Mouse (Mus musculus) CH12F3 (cell line): ENCODE results near the gene Slc35e1.

Experiments used
- in situ Hi-C: fragments of 300-500 bp; cut with MboI; formaldehyde crosslinking; loops from 2 replicates; pipeline ENCODE4 v1.14.3; 2020; ENCODE audit warnings: low sequenced_read_pairs

Slc35e1 gene

DNA sequence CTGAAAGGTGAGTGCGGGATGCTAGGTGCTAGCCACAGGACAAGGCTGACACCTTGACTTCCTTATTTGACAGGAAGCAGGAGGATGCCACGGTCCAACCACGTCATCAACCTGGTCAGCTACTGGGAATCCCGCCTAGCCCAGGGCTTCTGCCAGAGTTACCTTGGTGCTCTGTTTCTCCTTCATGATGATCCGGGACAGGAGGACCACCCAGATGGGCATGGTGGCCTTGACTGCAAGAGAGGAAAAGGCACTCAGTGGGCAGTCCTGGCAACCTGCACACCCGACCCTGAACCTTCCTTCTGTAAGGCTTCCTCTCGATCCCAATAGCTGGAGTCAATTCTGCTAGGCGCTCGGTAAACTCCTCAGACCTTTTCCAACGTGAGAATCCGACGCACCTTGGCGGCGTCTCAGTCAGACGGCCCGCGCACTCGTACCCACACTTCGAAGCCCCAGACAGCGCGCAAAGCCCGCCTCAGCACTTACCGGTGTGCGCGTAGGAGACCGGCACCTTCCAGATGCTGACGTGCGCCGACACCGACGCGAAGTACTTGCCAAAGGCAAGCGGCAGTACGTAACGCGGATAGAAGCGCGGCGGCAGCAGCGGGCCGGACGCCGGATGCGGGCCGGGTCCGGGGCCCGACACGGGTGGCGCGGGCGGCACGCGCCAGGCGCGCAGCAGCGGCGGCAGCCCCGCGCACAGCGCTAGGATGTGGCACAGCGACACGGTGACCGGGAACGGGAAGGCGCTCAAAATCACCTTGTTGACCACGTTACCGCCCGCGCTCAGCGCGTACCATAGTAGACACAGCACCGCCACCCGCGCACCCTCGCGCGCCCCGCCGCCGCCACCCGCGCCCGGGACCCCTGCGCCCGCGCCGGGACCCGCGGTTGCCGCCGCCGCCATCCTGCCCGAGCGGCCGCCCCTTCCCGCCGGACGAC, at the start of gene Slc35e1:
Slc35e1 (minus strand) TSS at position 935 of the 942 bp plus-strand sequence.
- in situ Hi-C loops = no loop called here

DNA sequence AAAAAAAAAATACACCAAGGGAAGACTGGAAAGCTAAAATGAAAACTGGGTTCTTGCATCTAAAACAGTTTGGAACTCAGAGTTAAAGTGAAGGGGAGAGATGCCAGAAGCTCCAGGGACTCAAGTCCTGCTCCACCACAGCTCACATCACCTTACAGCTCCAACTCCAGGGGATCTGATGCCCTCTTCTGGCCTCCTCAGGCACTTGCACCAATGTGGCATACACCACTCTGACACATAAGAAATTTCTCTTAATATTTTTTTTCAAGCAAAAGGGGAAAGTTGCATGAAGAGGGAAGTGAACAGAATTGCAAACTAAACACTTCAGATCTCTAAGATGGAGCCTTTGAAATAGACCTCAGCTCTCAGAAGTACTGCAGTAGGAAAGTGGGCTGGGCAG, 46.8 kb upstream of the Slc35e1 start:
- in situ Hi-C loops = no loop called here

DNA sequence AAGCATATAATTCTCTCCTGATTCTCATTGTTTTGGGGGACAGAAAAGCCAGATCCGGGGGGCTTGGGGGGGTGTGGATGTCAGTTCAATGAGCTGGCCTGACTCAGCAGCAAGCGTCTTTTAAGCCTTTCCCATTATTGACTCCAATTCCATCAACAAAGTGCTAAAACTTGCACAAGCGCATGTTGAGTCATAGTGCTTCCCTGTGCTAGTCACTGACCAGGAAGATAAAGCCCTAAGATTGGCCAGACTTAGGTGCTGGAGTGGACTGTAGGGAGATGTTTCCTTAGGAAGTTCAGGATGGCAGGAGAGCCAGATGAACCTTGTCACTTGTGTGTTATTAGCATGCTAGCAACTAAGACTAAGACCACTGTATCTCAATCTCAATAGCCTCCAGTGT, 42.5 kb upstream of the Slc35e1 start:
- in situ Hi-C loops = no loop called here

DNA sequence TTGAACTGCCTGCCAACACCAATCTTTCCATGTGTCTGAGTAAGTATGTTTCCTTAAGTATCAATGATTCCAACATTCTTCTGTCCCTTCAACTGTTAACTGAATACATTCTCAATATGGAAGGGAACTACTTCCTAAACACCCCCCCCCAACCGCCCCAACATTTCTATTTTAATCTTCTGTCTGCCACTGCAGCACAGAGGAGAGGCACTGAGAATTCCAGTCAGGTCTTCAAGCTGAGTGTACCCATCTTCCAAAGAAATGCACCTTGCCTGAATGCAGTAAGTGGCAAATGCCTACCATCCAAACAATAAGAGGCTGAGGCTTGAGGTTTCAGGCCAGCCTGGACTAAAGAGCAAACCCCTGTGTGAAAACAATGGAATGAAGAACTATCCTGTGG, 39.7 kb upstream of the Slc35e1 start:
- in situ Hi-C loops = no loop called here

DNA sequence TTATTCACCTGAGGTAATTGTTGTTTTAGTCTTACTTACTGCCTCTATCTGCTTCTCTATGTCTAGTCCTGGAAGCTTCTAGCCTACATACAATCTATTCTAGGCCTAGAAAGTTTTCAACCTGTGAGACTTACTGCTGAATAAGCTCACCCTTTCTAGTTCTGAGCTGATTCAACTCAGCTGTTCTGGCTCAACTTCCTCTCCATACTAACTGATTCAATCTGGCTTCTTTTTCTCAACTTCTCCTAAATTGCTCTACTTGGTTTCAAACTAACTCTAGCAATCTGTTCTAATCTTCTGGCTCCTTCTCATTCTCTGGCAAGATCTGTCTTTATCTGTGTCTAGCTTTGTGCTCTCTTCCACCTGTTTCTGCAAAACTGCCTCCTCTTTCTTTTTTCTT, 29.5 kb upstream of the Slc35e1 start:
- in situ Hi-C loops = no loop called here

DNA sequence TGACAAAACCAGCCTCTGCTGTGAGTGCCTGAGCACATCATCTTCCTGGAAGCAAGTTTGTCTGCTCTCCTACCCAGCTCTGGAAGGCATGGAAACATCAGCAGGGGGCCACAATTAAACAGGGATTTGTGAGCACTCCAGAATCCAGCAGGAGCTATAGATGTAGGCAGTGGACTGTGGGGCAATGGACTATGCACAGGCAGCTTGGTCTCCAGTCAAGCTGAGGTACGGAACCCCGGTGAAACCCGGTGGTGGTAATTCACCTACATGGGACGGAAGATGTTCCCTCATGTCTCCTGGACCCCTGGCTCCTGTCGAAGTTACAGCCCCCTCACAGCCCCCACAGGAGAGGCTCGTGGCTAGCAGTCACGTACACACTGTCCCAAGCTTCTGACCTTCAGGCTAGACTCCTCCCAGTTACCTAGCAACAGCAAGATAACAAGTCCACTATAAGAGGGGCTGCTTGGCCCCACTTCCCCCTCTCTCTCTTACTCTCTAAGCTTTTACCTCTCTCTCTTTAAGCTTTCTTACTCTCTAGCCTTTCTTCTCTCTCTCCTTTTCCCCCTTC, 25.1 kb upstream of the Slc35e1 start:
- in situ Hi-C loops = no loop called here

DNA sequence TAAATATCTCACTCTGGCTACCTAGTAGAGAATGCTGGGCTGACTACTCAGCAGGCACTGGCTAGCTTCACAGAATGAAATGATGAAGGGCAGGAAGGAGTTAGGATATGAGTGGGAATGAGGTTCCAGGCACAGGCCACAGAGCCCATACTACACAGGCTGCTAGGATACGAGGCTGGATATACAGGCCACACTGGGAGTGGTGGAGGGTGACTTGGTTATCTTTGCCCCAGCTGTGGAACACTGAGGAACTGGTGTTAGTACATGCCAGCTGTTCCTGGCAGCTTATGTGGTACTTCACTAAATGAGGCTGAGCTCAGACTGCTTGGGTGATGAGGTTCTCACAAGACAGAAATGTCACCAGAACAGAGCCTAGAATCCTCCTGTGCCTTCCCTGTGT, 20.7 kb upstream of the Slc35e1 start:
- in situ Hi-C loops = no loop called here

DNA sequence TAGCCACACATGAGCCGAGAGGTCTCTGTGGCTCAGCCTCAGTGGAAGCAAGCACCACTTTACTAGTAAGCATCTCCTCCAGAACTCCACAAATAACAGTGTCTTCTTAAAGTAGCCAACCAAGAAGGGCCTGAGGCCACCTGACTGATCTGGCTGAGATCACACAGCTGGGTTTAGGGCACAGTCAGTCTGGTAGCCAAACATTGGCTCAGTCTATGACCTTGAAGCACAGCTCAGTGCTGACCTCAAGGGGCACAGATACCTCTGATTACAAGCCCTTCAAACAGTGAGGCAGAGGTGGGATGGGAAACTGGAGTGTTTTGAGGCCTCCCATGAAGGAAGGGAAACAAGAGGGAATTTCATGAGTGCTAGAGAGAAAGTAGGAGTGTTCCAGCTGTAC, 20.2 kb upstream of the Slc35e1 start:
- in situ Hi-C loops = no loop called here

DNA sequence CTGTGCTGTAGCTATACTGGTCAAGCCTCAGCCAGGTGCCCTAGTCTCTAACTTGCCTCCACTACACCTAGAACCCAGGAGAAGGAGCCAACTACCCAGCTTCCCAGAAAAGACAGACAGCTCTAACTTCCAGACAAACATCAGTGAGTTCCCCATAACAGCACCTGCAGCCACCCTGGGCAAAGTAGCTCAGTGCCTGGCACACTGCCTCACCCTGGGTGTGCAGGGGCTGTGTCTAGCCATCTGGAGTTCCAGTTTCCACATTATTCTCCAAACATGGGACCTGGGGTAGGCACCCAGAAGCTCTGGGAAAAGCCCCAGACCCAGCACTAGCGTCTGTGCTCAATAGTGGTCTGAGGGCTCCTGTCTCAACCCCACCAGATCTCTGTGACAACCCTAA, 15.1 kb upstream of the Slc35e1 start:
- in situ Hi-C loops = no loop called here

DNA sequence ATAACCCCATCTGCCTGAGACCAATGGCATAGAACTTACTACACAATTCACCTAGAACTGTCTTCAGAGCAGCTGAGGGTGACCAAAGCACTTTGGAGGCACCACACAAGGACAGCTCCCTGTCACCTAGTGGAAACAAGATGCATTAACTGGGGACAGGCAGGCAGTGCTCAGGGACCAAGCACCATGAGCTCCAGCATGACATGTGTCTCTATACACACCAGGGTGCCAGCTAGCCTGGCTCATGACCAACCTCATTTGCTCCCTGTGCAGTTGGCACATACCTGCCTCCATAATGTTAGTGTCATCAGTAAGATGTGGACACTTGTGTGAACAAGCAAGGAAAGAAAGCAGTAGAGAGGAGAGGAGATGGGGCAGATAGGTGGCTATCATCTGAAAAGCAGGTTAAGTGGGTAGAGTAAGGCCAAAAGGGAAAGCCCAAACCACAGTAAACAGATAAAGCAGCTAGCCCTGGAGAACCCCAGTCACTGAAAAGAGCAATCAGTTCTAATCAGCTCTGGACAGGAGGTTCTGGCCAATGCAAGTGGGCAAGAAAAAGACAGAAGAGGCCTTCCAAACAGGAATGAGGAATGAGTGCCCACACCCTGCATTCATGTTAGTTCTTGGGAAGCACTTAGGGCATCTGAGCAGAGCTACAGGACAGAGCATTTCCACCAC, 12.4 kb upstream of the Slc35e1 start:
- in situ Hi-C loops = no loop called here

DNA sequence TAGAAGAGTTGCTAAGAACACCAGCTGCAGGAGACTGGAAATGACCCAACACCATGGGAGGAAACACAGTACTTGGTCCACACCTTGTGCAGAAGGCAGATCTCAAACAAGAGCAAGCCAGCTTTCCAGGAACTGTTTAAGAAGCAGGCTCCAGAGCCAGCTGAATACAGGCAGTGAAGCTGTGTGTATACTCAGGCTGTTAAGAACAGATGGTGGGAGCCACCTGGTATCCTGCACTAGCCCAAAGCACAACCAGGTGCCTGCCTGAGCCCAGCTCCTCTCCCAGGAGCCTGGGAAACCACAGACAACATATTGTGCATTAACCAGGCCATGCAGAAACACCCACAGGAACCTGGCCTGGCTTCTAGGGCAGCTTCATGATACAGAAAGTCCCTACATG, 11.7 kb upstream of the Slc35e1 start:
- in situ Hi-C loops = no loop called here

DNA sequence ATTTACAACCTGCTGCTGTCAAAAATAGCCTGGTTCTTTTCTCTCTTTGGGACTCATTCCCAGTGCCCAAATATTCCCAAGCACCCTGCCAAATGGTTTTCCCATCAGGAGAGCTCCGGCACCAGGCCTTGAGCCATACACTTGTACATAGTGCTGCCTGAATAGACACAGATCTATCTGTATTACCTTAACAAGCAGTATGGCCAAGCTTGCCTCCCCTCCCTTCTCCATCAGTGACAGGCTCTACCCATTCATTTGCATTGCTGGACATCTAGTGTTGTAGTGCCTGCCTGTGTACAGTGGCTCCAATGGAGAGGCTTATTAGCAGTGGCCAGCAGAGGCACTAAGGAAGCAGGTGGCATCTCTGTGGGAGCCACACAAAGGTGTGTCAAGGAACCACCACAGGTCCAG, 8.1 kb upstream of the Slc35e1 start:
- in situ Hi-C loops = no loop called here

DNA sequence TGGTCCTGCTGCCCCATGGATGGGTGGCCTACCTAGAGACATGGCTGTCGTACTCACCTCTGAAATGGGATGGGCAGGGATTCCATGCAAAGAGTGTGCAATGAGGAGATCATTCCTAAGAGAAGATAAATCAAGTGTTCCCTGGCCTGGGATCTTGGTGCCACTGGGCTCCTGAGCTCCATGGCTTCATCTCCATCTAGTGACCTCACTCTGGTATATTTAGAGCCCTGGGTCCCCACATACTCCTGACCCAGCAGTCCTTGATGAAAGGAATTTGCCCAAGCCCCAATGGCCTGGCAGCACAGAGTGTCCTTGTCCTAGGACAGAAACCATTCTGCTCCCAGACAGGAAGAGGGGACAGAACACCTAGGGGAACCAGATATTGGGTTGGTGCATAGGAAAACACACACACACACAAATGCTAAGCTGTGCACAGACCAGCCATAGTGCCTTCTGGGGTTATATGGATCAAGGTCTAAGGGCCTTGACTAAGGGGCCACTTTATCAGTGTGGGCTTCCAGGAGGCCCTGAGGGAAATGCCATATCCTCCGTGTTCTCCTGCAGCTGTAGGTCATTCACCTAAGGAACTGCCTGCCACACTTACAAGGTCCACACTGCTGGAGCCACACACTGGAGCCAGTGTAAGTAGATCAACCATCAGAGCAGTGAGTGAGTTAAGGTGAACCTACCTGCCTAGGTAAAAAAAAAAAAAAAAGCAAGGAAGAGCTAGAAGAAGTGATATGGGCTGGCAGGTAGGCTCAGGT, 7.3 kb upstream of the Slc35e1 start:
- in situ Hi-C loops = no loop called here

DNA sequence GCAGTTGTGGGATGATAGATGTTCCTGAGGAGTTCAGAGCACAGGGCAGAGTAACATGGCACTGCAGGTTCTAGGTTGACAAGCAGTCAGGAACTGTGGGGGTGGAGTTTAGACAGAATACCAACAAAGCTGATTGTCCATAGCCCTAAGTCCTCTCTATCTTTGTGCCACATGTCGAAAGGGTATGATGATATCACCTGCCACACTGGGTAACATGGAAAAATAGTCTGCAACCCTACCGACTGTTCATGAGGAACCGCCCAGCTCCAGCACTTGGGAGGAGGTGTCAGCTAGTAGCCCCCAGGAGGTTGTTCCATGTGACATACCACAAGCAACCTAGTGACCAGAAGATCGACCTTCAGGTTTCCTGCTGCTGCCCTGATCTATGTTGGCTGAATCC, 6.1 kb upstream of the Slc35e1 start:
- in situ Hi-C loops = no loop called here

DNA sequence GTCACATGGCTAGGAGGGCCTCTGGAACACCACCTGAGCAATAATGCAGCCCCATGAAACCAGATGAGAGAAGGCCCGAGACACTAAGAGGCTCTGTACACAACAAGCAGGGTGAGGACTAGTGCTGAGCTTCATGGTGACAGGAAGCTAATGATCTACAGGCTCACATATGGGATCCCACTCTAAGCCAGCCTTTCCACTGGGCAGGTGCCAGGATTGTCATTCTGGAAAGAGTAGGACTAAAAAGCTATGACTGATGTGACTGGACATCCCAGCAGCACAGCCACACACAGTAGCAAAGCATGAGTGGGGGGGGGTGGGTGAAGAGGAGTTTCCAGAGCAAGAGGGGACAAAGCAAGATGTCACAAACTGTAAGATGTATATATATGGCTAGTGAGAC, 5.5 kb upstream of the Slc35e1 start:
- in situ Hi-C loops = no loop called here

DNA sequence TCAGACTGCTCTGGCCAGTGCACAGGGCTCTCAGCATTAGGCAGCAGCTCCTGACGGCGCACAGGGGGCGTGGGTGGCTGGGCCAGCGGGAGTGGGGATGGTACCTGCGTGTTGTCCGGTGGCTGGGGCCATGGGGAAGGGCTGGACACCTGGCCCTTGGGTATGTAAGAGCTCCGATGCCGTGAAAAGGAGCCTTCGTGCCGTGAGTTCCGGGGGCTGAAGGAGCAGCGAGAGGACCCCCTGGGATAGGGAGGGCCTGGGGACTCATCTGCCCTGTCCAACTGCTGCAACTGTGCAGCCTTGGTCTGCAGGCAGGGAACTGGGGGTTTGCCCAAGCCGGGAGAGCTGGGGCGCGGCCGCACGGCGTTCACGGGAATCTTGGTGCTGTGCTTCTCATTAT, 3.8 kb upstream of the Slc35e1 start:
- in situ Hi-C loops = no loop called here

DNA sequence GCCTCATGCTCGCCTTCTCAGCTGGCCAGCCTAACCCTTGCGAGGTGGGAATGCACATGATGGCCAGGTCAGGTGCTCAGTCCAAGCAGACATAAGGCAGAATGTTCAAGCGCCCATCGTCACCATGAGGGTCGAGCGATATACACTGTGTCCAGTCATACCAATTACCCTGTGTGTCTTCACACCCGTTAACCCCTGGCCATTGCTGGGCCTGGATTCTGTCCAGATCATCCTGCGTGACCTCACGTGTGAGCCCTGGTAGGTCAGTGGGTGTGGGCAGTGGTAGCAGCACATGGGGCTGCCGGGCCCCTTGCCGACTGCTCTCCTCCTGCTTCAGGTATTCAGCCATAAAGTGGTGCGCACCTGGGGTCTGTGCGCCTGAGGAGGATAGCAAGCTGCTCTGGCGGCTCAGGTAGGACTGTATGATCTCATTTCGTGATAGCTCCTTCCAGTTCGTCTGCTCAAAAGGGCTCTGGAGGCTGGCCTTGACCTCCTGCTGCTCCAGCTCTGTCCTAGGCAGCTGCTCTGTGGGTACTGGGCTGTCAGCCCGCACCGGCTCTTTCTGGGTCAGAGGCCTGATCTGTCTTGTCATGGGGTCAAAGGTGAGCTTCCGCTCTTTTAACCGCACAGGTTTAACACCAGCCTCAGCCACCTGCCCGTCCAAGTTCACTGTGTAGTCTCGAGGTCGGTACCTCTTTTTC, 3.1 kb upstream of the Slc35e1 start:
- in situ Hi-C loops = no loop called here

DNA sequence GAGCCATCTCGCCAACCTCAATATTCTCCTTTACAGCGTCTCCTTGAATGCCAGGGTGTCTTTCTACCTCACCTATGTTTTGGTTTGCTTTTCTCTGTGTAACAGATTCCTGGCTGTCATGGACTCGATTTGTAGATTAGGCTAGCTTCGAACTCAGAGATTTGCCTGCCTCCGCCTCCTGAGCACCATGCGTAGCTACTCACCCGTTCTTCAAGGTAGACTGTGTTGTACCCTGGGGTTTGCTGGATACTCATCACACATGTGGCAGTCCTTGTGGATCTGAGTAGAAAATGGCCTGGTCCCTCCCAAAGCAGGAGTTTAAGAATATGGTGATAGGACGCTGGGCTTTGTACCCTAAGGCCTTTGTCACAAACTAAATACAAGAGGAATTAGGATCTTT, 967 bp upstream of the Slc35e1 start:
- in situ Hi-C loops = no loop called here

DNA sequence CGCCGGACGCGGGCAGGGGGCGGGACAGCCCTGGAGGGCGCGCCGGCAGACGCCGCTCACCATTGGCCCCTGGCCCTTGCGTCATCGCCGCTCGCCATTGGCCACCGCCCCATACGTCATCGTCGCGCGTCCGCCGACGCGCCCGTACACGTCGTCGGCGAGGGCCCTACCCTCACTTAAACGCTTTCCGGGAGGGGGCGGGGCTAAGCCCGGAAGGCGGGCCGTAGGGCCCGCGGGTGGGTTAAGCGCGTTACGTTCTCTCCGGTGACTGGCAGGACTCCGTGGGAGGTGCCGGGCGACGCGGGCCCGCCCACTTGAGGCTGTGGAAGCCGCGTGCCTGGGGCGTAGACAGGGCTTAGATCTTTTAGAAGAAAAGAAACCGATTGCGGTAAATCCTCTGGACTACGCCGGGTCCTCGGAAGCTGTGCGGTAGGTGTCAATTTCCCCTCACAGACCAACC, 238 bp upstream of the Slc35e1 start:
- in situ Hi-C loops = no loop called here

DNA sequence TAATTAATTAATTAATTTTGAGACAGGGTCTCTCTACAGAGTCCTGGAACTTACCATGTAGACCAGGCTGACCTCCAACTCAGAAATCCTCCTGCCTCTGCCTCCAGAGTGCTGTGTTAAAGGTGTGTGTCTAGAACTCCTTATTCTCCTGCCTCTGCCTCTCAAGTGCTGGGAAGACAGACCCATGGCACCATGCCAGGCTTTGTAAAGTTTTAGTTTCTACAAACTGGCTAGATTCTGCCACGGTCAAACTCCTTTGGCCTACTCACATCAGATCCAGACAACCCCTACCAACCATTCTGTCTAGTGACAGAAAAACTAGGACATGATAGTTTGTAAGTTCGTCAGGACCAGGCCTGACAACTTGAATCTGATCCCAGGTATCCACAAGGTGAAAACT, 1.4 kb downstream of the Slc35e1 start:
- in situ Hi-C loops = no loop called here

DNA sequence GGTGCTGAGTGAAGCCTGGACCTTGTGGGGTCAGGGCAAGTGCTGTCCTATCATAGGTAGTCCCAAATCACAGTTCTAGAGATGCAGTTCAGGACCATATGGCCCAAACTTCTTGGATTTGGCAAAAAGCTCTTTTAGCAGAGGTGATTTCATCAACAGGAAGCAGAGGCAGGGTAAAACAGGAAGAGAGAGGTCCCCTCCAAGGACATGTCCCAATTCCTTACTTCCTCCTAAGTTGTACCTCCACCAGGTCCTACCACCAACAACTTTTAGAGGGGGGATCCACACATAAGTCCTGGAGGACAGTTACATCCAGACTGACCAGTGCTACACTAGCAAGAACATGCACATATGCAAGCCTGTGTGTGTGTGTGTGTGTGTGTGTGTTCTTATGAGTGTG, 5.4 kb downstream of the Slc35e1 start:
- in situ Hi-C loops = no loop called here
